Mouse (Mus musculus) lung, embryonic 16.5 days (tissue): ENCODE data around the gene Prex1. TPM values are rescaled to one million over a fixed set of nuclear protein-coding genes. Genes with fewer than 3 reads are reported as not detected.
A peak's percentile ranks its signal among the peaks of the same experiment; 100 is the strongest.
"Not testable (repeated sequence)": the region's sequence is repeated elsewhere in the genome, so short reads cannot be mapped to it uniquely, and the experiment has no call there.

Source experiments
- ATAC-seq: fragments of 200-750 bp; cut with Nextera tagmentation; 2 replicates; pipeline ENCODE4 v1.8.0; 2017; ENCODE audit warnings: low read depth, mild to moderate bottlenecking, moderate library complexity
- H3K27ac ChIP-seq: fragments of 300-500 bp; sonication (generic); 2 replicates; pipeline ENCODE4 v1.5.1; 2014; ENCODE audit warnings: mild to moderate bottlenecking, control low read depth, low read length
- H3K27me3 ChIP-seq: fragments of 300-500 bp; sonication (generic); 2 replicates; pipeline ENCODE4 v1.6.1; 2014; ENCODE audit warnings: low read depth, low read length, mixed read lengths; ENCODE audit not compliant: control insufficient read depth, insufficient read depth
- H3K36me3 ChIP-seq: fragments of 300-500 bp; sonication (generic); 2 replicates; pipeline ENCODE4 v1.6.1; 2014; ENCODE audit warnings: low read length; ENCODE audit not compliant: control insufficient read depth, insufficient read depth
- H3K4me1 ChIP-seq: fragments of 300-500 bp; sonication (generic); replicated peaks from 2 replicates; pipeline ENCODE4 v1.6.1; 2014; ENCODE audit warnings: low read length, mixed read lengths; ENCODE audit not compliant: control insufficient read depth, insufficient read depth
- H3K4me2 ChIP-seq: fragments of 300-500 bp; sonication (generic); 2 replicates; pipeline ENCODE4 v1.6.1; 2014; ENCODE audit warnings: low read depth, low read length, control low read depth
- H3K4me3 ChIP-seq: fragments of 300-500 bp; sonication (generic); 2 replicates; pipeline ENCODE4 v1.5.1; 2014; ENCODE audit warnings: mild to moderate bottlenecking, low read length, control low read depth
- H3K9ac ChIP-seq: fragments of 300-500 bp; sonication (generic); 2 replicates; pipeline ENCODE4 v1.6.1; 2014; ENCODE audit warnings: low read length, control low read depth
- H3K9me3 ChIP-seq: fragments of 300-500 bp; sonication (generic); 2 replicates; pipeline ENCODE4 v1.6.1; 2016; ENCODE audit warnings: low read length; ENCODE audit not compliant: control insufficient read depth
- WGBS: fragments of 180-500 bp; shearing (Covaris S2); extraction: QIAGEN DNeasy Blood & Tissue Kit; methylation state at CpG from one replicate; pipeline ENCODE4 v1.1.7; 2014; 5-methylcytosine and 5-hydroxymethylcytosine counted together
- polyA plus RNA-seq: library from polyadenylated mRNA; unstranded; fragments of >200 nt; fragmentation: Nextera tagmentation; extraction: Ambion mirVana; gene quantifications from 2 replicates; pipeline ENCODE4 v1.2.1, GENCODE M21; 2015

Prex1 gene
- polyA plus RNA-seq, 1 experiment from 2014 or later: 8.9 TPM

DNA sequence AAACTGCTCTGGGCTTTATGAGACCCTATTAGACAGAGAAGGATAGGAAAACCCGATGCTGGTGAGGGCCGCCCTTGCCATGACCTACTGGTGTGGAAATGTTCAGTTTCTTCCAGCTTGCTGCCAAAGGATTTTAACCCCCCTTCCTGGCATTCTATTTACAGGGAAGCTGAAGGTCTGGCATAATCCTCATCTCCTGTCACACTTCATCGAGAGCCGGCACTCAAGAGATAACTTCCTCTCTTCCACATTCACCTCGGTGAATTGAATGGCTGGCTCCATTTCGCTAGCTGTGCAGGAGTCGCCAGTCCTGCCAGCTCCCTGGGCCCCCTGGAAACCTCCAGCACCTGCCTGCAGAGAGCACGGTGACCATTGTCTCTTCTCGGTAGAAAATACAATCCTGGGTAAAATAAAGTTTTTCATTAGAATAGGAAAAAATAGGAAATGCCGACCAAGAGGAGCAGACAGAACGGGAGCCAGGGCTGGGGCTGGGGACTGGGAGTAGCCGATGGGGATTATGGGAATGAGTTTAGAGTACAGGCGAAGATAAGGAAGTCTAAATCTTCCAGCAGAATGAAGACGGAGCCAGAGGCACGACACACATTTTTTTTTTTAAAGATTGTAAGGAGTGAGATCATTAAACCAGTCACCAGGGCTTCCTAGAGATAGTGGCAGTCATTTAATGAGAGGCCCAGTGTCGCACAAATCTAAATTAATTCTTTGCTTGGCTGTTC is 191.6 kb downstream of the Prex1 start:
- Histone ChIP-seq H3K4me1 (peaks cover 14% of the 10 kb centered on the region; the same call in 1 of the 2 replicates), H3K9me3 (0 out of 2 replicates have a peak, but pooled peaks cover 2% of the 10 kb centered on the region), H3K27ac (peak overlapping the region; percentile 20; the same call in 1 of the 2 replicates), H3K9ac (no peak overlapping the region), H3K4me3 (peak overlapping the region; percentile 14; the same call in 1 of the 2 replicates), H3K36me3 (no peaks in the 10 kb centered on the region), H3K4me2 (peak overlapping the region; percentile 33), H3K27me3 (no peaks in the 10 kb centered on the region)
- peak; percentile 46; the same call in 1 of the 2 replicates for ATAC-seq
- 22% methylated on average over 16 of the region's 16 CpGs for WGBS

DNA sequence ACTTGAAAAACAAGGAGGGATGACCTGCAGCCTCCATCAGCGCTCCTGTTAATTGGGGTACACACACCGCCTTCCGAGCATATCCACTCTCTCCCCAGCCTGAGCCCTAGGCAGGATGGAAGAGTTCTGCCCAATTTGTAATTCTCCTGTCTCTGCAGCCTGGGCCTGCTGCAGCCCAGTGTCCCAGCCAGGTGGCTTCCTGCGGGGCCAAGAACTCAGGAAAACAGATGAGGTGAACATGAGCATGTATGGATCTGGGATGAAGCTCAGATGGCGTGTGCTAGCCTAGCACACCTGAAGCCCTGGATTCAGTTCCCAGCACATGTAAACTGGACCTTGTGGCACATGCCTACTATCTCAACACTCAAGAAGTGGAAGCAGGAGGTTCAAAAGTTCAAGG is 192.2 kb downstream of the Prex1 start:
- no peaks in the 10 kb centered on the region for H3K27me3 ChIP-seq
- peaks cover 14% of the 10 kb centered on the region; the same call in 1 of the 2 replicates for H3K4me1 ChIP-seq
- H3K27ac ChIP-seq: no peak overlapping the region
- no peak overlapping the region for H3K4me2 ChIP-seq
- 0 out of 2 replicates have a peak, but pooled peaks cover 2% of the 10 kb centered on the region for H3K9me3 ChIP-seq
- no peak overlapping the region for H3K4me3 ChIP-seq
- no peak for ATAC-seq
- no peak overlapping the region for H3K9ac ChIP-seq
- 88% methylated on average over 5 of the region's 5 CpGs for WGBS
- no peaks in the 10 kb centered on the region for H3K36me3 ChIP-seq

DNA sequence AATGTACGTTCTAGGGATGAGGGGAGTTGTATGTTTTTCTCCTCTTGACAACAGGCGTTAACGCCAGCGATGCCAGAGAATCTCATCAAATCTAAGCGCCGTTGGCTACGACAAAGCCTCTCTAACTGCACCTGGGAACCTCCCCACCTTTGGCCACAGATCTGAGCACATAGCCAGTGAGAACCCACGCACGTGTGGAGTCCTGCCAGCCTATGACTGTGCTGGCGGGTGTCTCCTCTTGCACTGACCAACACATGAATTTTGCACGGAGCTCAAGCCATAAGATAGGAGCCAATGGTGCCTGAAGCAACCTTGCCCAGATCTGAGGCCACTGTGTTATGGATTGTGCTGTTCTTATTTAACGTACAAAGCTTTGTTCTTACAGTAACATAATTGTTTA is 193.1 kb downstream of the Prex1 start:
- no peak overlapping the region for H3K4me2 ChIP-seq
- H3K27ac ChIP-seq: no peak overlapping the region
- H3K27me3 ChIP-seq: no peaks in the 10 kb centered on the region
- H3K36me3 ChIP-seq: no peaks in the 10 kb centered on the region
- H3K9ac ChIP-seq: no peak overlapping the region
- H3K4me1 ChIP-seq: peaks cover 14% of the 10 kb centered on the region; the same call in 1 of the 2 replicates
- H3K4me3 ChIP-seq: no peak overlapping the region
- H3K9me3 ChIP-seq: 0 out of 2 replicates have a peak, but pooled peaks cover 2% of the 10 kb centered on the region
- ATAC-seq: no peak
- 77% methylated on average over 12 of the region's 12 CpGs for WGBS

DNA sequence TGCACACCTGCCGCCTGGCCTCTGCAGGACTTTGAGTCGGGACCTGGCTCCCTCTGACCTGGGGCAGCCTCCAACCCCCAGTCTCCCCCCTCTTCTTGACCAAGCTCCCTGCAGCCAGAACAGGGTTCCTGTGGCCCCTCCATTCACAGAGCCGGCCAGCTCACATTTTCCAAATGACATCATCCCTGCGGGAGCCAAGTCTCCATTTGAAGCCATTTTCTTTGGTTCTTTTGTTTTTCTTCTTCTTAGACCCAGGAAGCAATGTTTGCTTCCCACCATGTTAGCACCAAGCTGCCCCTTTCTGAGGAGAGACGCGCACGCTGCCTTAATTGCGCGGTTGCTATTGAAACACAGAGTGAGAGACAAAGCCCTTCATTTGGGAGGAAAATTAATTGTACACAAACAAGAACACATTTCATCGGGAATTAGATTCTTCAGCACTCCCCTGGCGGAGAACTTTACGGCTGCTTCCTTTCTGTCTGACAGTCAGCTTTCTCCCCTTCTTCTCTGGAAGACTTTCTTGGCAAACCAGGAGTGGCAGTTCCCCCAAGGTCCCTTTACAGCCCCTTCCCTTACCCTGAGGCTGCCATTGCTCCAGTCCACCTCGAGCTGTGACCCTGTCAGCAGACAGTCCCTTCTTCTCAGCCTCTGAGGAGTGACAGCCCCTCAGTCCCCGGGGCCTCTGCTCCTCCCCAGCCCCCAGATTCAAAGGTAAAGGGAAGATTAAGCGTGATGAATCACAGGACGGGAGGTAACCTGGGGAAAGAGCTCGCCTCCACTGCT is 196.0 kb downstream of the Prex1 start:
- not testable (repeated sequence) for H3K4me1 ChIP-seq, H3K4me3 ChIP-seq, H3K9ac ChIP-seq, H3K36me3 ChIP-seq, H3K27me3 ChIP-seq, H3K9me3 ChIP-seq, H3K27ac ChIP-seq
- peak; percentile 37; the same call in 1 of the 2 replicates for ATAC-seq
- peak overlapping the region; percentile 4; the same call in 1 of the 2 replicates for H3K4me2 ChIP-seq
- 22% methylated on average over 13 of the region's 17 CpGs for WGBS

DNA sequence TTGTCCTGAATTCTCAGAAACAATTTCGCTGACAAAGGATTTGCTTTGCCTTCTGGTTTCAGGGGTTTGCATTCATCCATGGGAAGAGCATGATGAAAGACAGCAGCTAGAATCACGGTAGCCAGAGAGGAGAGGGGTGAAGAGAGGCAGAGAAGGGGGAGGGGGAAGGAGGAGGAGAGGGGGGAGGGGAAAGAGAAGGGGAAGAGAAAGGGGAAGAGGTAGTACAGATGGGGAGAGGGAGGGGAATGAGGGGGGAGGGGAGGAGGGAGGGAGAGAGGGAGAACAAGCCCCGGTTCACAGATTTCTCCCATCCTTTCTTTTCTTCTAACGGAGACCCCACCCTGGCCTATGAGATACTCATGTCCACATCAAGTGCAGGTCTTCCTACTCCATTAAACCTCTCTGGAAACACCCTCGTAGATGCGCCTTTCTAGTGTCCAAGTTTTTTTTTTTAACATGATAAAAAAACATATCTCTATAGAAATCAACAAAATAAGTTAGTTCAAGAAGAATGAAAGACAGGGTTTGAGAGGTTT is 196.7 kb downstream of the Prex1 start:
- no peaks in the 10 kb centered on the region for H3K36me3 ChIP-seq
- H3K27ac ChIP-seq: no peak overlapping the region
- no peaks in the 10 kb centered on the region for H3K27me3 ChIP-seq
- H3K4me2 ChIP-seq: no peak overlapping the region
- 50% methylated on average over 6 of the region's 6 CpGs for WGBS
- no peak overlapping the region for H3K4me3 ChIP-seq
- no peak for ATAC-seq
- H3K9ac ChIP-seq: no peak overlapping the region
- peaks cover 2% of the 10 kb centered on the region; the same call in 1 of the 2 replicates for H3K4me1 ChIP-seq
- H3K9me3 ChIP-seq: 0 out of 2 replicates have a peak, but pooled peaks cover 2% of the 10 kb centered on the region

Other genes starting within 250 kb of the Prex1 start
- 5.2 and 5.8 TPM in 2 replicates for gene Trp53rkb, start 78.7 kb upstream of the Prex1 start, polyA plus RNA-seq
- 5.8 and 6.1 TPM in 2 replicates for gene Arfgef2, start 91.8 kb upstream of the Prex1 start, polyA plus RNA-seq
- gene Cse1l, start 192.2 kb upstream of the Prex1 start, polyA plus RNA-seq: 106 and 118 TPM in 2 replicates